Mouse (Mus musculus): ENCODE results near the gene Atp5j.

Gene Atp5j

DNA sequence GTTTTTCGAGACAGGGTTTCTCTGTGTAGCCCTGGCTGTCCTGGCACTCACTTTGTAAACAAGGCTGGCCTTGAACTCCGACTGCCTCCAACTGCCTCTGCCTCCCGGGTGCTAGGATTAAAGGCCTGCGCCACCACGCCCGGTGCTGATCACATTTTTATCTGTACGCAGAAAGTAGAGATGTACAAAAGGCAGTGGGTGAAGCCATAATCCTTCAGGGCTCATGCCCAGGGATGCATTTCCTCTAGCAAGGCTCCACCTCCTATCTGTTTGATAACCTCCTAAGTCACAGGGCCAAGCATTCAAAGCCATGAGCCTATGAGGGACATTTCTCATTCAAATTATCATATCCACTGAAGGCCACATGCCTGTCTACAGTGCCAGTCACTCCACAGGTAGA lies 27.6 kb downstream of the Atp5j start:
- no peak for DNase-seq (ENCODE audit: low spot score)

DNA sequence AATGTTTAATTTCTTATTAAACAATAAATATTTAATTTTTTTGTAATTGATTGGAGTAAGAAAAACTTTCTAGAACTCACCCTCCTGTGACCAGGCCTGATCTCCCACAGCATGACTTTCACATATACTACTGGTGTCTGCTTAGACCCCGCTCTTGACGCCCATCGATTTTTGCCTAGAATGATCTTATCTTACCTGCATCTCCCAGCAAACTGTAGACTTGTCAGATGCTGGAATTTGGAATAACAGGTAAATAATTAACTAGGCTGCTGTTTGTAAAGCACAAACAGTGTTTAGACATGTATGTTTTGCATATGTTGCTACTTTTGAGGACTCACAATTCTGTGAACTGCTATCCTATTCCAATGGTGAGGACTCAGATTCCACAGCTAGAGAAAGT lies 29.2 kb downstream of the Atp5j start:
- DNase-seq (ENCODE audit: low spot score) = no peak

DNA sequence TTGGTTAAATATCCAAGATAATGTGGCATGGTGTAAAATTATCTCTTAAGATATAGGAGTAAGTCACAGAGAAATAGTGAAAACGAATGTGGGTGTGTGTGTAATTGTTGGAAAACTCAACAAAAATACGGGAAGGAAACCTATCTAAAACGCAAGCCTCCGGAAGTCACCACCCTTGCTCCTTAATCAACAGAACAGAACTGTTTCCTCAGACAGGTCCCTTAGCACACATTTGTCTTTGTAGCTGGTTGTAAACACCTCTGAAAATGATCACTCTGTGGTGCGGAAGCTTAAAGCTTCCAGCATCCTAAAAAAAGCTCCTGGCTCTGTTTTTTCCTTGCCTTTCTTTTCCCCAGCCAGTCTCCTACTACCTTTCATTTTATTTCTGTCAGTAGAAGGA lies 30.6 kb downstream of the Atp5j start:
- DNase-seq (ENCODE audit: low spot score) = no peak

DNA sequence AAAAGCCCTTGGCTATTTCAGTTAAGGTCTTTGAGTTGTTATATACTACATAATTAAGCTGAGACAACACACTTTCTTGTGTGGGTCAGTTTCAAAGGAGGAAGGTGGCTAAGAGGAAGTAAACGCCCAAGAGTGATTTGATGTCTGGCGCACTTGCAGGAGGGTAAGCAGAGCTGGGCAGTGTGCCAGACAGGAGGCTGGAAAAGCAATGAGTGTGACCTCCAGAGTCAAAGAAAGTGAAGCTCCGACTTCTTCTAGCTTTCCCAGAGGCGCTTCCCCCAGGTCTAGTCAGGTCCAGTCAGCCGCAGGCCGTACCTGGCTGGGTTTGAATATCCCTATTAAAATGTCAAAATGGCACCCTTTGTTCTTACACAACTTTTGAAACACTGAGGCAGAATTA lies 33.2 kb downstream of the Atp5j start:
- DNase-seq (ENCODE audit: low spot score) = peak; percentile 70

DNA sequence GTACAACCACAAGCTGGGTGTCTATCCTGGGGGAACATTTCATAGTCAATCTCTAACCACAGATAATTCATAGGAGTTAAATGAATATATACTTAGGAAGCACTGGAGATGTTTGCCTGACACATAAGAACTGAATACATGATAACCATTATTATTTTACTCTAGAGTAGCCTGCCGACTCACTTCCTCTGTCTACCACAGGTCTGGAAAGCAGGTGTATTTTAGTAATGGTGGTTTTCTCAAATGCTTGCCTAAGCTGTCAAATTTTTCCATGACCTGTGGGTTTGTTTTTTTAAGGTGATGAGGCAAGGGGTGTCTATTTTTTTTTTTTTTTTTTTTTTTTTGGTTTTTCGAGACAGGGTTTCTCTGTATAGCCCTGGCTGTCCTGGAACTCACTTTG lies 35.4 kb downstream of the Atp5j start:
- no peak for DNase-seq (ENCODE audit: low spot score)

DNA sequence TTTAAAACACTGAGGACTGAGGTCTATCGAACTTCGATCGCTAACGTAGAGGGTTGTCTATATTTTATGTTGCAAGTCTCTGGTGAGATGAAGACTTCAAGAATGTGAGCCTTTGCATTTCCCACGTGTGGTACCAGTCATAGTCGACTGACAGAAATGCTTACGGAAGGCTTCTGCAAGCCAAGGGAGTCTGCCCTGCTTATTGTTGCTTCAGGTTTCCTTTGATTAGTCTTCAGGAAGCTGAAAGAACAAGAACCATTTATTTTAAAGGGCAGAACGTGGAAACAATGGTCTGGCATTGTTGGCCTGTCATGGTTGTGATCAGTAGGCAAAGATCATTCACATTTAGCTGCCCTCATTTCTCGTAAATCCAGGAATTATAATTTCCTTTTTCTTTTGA lies 38.7 kb downstream of the Atp5j start:
- no peak for DNase-seq (ENCODE audit: low spot score)

DNA sequence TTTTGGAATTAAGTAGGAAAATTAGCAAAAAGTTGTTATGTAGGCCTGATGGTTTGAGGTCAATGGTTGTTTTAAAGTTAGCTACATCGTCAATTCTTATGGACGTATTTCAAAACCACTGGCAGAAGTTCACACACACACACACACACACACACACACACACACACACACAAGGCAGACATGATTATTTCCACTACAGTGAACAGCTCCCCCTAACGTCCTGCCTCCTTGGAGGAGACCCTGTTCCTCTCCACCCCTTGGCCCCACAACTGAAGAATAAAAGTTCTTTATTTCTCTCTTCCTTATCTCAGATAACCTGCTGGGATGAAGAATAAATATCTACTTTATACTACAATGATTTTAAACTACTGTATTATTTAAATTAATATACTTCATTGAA lies 40.1 kb downstream of the Atp5j start:
- no peak for DNase-seq (ENCODE audit: low spot score)

DNA sequence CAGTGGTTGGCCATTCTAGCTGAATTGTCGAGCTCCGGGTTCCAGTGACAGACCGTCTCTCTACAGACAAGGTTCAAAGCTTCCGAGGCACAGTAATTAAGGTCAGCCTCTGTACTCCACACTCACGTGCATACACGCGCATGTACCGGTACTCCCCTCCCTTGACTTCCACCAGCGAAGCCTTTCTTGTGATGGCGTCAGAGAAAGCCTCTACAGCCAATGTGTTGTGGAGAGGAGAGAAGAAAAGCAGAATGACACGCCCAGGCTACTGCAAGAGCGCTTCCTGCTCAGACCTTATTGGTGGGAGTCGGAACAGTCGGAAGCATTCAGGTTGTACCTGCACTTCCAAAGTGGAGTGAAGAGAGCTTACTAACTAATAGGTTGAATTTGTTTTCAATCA lies 42.0 kb downstream of the Atp5j start:
- DNase-seq (ENCODE audit: low spot score) = no peak

DNA sequence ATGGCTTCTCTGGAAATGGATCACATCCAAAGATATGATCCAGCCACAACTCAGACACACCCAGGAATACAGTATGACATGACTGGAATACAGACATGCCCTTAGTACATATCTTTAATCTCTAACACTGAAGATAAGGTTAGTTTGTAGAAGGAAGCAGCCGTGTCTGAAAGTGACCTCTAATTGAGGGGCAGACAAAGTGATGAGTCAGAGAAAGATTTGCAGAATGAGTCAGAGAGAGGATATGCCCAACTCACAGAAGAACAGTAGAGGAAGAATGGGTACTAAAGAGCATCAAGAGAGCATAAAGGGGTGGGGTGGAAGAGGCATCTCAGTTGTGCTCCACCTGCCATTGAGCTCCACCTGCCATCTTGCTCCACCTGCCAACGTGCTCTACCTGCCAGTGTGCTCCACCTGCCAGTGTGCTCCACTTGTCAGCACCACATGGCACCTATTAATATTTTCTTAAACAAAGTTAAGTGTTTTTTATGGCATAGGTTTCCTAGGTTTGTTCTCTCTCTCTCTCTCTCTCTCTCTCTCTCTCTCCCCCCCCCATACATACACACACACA lies 44.7 kb downstream of the Atp5j start:
- no peak for DNase-seq (ENCODE audit: low spot score)

DNA sequence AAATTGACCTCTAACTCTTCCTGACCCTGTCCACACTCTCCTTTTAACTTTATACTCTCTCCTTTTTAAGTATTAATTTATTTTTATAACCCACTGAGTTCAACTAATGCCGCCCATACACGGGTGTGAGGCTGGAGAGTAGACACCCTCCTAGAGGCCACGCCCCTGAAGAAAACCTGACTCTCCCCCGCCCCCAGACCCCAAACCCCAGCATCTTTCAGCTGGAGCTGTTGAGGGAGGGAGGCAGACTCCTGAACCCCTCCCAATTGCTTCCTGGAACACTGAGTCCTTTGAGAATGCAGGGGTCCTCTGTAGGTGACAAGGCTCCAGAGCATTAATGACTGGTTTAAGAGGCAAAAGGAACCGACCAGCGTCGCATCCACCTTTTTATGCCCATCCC lies 50.5 kb downstream of the Atp5j start:
- no peak for DNase-seq (ENCODE audit: low spot score)

DNA sequence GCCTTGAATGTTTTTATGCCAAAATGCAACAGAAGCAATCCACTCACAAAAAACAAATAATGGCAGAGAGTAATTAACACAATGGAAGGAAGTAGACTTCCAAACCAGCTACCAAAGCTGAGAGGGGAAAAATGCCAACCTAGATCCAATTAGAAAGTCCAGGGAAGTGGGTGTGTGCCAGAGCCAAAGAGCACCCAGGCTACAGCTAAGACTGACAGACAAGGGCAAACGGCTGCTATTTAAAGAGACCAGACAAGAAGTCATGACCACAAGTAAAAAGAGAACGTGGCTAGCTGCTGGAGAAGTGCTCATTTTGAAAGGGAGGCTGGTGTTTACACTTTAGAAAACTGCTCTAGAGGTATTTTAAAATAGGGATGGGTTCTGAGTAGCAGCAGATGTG lies 52.1 kb downstream of the Atp5j start:
- DNase-seq (ENCODE audit: low spot score) = no peak

DNA sequence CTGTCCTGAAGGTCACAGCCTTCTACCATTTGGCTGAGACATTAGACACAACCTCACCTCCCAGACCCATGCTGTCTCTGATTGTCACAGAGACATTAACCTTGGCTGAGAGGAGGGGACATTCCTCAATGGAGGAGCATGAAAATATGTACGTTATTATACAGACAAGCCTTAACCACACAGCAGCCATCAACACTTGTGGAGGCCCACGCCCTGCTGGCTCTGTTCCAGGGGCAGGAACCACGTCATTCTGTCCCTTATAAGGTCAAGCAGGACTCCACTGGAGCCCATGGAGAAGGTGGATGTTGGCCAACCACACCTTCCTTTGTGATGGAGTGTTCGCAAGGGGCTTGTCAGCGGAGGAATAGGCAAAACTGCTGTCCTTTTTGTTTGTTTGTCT lies 55.7 kb downstream of the Atp5j start:
- no peak for DNase-seq (ENCODE audit: low spot score)

DNA sequence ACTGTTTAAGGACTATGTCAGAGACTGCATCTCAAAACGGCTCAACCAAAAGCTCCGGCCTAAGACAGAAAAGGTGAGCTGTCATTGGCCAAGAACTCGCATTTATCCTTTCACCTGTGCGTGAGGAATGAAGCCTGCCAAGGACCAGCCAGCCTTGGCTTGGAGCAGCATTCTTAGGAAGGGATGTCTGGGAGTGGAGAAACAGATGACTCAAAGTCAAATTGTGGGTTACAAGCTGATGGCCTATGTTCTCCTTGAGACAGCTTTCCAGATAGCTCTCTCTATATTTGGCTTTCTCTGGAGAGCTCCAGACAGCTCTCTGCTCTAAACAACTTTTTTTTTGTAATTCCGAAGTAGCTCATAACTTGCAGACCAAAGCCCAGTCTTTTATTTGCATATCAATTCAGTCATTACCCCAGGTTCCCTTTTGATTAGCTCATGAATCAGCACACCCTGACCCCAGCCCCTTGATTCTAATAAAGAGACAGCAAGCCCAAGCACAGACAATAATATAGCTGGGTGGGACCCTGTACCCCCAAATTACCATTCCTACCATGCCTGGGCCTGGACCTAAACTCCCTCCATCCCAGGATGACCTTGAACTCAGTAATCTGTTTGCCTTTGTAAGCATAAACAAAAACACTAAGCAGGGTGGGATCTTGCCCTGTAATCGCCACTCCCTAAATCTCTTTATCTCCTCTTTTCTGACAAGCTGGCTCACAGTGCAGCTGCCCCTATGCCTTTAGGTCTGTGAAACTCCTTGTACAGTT lies 56.4 kb downstream of the Atp5j start:
- no peak for DNase-seq (ENCODE audit: low spot score)

DNA sequence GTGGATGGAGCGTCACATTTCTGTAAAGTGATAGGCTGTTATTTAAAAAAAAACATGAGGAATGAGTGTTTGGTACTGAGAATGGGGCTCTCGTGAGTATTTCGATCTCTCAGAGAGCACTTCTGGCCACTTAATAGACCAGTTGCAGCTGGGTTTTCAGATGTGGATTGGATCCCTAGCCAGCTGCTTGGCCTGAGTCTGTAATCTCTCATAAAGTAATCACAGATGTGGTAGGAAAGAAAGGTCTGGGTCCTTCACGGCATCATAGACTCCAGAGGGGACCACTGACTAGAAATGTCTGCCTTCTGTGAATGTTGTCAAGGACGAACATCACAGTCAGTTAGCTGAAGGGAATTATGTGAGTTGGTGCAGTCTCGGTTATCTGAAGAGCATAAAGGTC lies 57.0 kb downstream of the Atp5j start:
- no peak for DNase-seq (ENCODE audit: low spot score)
